Mouse (Mus musculus): ENCODE measurements at regions not wholly inside any gene's neighbourhood (a gene's known extent, or its start where the extent isn't known, plus 50 kb on each side); places are given as distances from the start of the nearest gene placed in this dataset.

DNA sequence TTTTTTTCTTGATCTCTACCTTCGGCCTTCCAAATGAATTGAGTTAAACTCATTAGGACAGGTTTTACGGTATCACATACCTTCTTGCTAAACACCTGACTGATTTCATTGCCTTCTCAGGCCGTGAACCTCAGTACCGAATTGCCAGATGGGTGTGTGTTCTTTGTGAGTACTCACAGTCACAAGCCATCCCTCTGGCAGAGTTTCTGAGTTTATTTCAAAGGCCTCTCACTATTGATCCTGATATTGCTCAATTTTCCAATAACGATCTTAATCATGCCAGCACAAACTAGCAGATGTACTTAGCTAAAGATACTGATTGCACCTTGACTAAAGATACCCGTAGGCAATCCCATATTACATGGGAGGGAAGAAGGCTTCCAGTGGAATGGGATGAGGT is 178.4 kb upstream of the Egln3 start:
- Histone ChIP-seq H3K4me3 (replicated peaks; ENCODE audit: insufficient read depth, low read depth, low read length) (no peak overlapping the region), H3K27ac (ENCODE audit: insufficient read depth, low read length) (no peak overlapping the region), H3K27me3 (ENCODE audit: control insufficient read depth, insufficient read depth, low read length) (no peaks in the 10 kb centered on the region), H3K4me1 (ENCODE audit: control insufficient read depth, insufficient read depth, low read length) (no peaks in the 10 kb centered on the region)
- WGBS = 94% methylated on average over 6 of the region's 6 CpGs
- TF ChIP-seq CTCF (IDR thresholded peaks at IDR 0.05; ENCODE audit: borderline replicate concordance, insufficient read depth, low read depth, low read length) (no peak), POLR2A (IDR thresholded peaks at IDR 0.05; ENCODE audit: borderline replicate concordance, insufficient read depth, low read length) (no peak)
- DNase-seq = no peak

DNA sequence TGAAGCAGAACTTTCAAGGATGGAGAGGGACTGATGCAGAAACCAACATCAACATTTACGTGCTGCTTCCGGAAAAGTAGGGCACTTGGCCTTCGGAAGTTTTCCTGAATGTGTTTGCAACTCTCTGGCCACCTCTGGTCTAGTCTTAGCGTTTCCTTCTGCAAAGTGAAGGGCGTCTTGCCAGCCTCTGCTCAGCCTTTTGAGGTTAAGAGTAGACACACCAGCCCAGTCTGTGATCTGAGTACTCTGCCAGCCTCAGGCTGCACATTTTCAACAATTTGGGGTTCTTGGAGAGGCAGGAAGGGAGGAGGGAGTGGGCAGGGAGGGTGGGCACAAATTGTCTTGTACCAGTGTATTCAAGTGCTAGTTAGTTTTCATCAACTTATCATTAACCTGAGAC is 176.7 kb upstream of the Egln3 start:
- DNase-seq = no peak
- no peak for TF ChIP-seq POLR2A (IDR thresholded peaks at IDR 0.05; ENCODE audit: borderline replicate concordance, insufficient read depth, low read length)
- TF ChIP-seq CTCF (IDR thresholded peaks at IDR 0.05; ENCODE audit: borderline replicate concordance, insufficient read depth, low read depth, low read length) = no peak
- H3K4me1 ChIP-seq (ENCODE audit: control insufficient read depth, insufficient read depth, low read length) = no peaks in the 10 kb centered on the region
- 84% methylated on average over 5 of the region's 5 CpGs for WGBS
- H3K27me3 ChIP-seq (ENCODE audit: control insufficient read depth, insufficient read depth, low read length) = no peaks in the 10 kb centered on the region
- no peak overlapping the region for H3K27ac ChIP-seq (ENCODE audit: insufficient read depth, low read length)
- no peak overlapping the region for H3K4me3 ChIP-seq (replicated peaks; ENCODE audit: insufficient read depth, low read depth, low read length)

DNA sequence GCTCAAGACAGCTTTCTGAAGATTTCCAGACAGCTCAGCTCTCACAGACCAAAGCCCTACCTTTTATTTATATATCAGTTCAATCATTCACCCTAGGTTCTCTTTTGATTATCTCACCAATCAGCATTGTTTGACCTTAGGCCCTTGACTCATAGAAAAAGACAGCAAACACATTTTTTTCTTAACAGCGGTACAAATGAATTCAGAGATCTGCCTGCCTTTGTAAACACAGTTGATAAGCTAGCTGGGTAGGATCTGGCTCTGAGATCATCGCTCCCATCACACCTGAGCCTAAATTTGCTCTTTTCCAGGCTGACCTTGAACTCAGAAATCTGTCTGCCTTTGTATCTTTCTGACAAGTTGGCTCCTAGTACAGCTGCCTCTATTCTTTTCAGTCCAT is 174.9 kb upstream of the Egln3 start:
- no peak overlapping the region for H3K4me3 ChIP-seq (replicated peaks; ENCODE audit: insufficient read depth, low read depth, low read length)
- no peak for DNase-seq
- no peaks in the 10 kb centered on the region for H3K4me1 ChIP-seq (ENCODE audit: control insufficient read depth, insufficient read depth, low read length)
- TF ChIP-seq CTCF (IDR thresholded peaks at IDR 0.05; ENCODE audit: borderline replicate concordance, insufficient read depth, low read depth, low read length) = no peak
- WGBS = 93% methylated on average over 2 of the region's 2 CpGs
- no peaks in the 10 kb centered on the region for H3K27me3 ChIP-seq (ENCODE audit: control insufficient read depth, insufficient read depth, low read length)
- no peak overlapping the region for H3K27ac ChIP-seq (ENCODE audit: insufficient read depth, low read length)

DNA sequence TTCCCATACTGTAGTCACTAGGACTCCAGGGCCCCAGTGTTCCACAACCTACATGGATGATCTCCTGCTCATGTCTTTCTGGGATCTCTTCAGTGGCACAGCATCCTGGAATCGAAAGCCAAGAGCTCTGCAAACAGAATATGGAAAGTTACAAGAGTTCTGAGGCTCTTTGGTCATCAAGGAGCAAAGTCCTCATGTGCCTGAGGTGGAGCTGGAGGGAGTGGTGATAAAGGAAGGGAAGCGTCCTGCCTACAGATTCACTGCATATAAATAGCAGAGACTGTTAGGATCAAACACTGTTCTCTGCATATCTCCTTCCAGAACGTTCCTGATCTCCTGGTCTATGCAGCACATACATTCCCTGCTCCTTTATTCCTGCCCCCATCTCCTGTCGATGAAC is 170.4 kb upstream of the Egln3 start:
- Histone ChIP-seq H3K27ac (ENCODE audit: insufficient read depth, low read length) (no peak overlapping the region), H3K27me3 (ENCODE audit: control insufficient read depth, insufficient read depth, low read length) (no peaks in the 10 kb centered on the region), H3K4me1 (ENCODE audit: control insufficient read depth, insufficient read depth, low read length) (no peaks in the 10 kb centered on the region), H3K4me3 (replicated peaks; ENCODE audit: insufficient read depth, low read depth, low read length) (no peak overlapping the region)
- DNase-seq = no peak
- WGBS = 80% methylated on average over 4 of the region's 4 CpGs
- no peak for TF ChIP-seq POLR2A (IDR thresholded peaks at IDR 0.05; ENCODE audit: borderline replicate concordance, insufficient read depth, low read length)
- TF ChIP-seq CTCF (IDR thresholded peaks at IDR 0.05; ENCODE audit: borderline replicate concordance, insufficient read depth, low read depth, low read length) = no peak

DNA sequence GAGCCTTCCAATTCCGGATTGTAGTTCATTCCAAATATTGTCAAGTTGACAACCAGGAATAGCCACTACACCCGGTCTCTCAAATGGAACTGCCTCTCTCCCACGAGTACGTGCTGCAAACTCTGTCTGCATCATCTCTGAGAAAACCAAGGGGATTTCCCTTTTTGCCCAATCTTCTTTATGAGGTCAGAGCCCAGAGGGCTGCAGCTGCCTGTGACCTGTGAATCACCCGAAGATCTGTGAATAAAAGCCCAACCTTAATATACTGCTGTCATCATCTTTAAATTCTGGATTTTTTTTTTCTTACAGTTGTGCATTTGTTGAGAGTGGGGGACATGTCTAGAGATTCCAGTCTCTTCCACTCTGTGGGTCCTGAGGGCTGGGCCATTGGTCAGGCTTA is 165.6 kb upstream of the Egln3 start:
- no peak for TF ChIP-seq POLR2A (IDR thresholded peaks at IDR 0.05; ENCODE audit: borderline replicate concordance, insufficient read depth, low read length)
- TF ChIP-seq CTCF (IDR thresholded peaks at IDR 0.05; ENCODE audit: borderline replicate concordance, insufficient read depth, low read depth, low read length) = no peak
- H3K4me3 ChIP-seq (replicated peaks; ENCODE audit: insufficient read depth, low read depth, low read length) = no peak overlapping the region
- no peaks in the 10 kb centered on the region for H3K4me1 ChIP-seq (ENCODE audit: control insufficient read depth, insufficient read depth, low read length)
- H3K27me3 ChIP-seq (ENCODE audit: control insufficient read depth, insufficient read depth, low read length) = no peaks in the 10 kb centered on the region
- no peak overlapping the region for H3K27ac ChIP-seq (ENCODE audit: insufficient read depth, low read length)
- WGBS = 90% methylated on average over 5 of the region's 5 CpGs
- DNase-seq = no peak

DNA sequence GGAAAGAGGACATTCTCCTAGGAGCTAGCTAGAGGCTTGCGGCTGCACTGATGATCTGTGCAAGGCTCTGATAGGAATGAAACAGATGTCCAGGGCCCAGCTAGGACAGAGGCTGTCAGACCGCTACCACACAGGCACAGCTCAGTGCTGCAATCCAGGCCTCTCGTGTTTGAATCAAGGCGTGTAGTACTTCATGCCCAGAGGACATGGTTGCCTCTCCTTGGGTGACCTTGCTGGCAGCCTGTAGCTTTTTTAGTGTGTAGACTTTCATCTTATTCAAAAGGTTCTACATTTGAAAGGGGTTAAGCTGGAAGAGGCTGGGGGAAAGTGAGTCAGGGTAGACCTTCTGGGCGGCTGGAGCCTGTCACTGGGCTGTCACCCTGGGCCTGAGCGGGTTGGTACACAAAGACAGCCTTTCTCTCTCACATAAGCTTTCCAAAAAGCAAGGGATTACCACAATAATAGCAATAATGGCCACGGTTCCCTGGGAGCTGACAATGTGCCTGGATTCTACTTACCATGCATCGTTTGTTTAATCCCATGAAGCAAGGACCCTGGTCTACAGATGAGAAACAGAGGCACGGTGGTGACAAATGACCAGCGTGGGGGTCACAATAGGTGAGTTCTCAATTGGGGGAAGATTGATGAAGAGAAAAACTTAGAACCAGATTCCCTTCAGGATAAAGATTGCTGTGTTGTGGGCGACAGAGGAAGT is 160.9 kb upstream of the Egln3 start:
- Histone ChIP-seq H3K27ac (ENCODE audit: insufficient read depth, low read length) (no peak overlapping the region), H3K27me3 (ENCODE audit: control insufficient read depth, insufficient read depth, low read length) (no peaks in the 10 kb centered on the region), H3K4me1 (ENCODE audit: control insufficient read depth, insufficient read depth, low read length) (no peaks in the 10 kb centered on the region), H3K4me3 (replicated peaks; ENCODE audit: insufficient read depth, low read depth, low read length) (no peak overlapping the region)
- 72% methylated on average over 11 of the region's 11 CpGs for WGBS
- TF ChIP-seq CTCF (IDR thresholded peaks at IDR 0.05; ENCODE audit: borderline replicate concordance, insufficient read depth, low read depth, low read length) (no peak), POLR2A (IDR thresholded peaks at IDR 0.05; ENCODE audit: borderline replicate concordance, insufficient read depth, low read length) (no peak)
- no peak for DNase-seq

DNA sequence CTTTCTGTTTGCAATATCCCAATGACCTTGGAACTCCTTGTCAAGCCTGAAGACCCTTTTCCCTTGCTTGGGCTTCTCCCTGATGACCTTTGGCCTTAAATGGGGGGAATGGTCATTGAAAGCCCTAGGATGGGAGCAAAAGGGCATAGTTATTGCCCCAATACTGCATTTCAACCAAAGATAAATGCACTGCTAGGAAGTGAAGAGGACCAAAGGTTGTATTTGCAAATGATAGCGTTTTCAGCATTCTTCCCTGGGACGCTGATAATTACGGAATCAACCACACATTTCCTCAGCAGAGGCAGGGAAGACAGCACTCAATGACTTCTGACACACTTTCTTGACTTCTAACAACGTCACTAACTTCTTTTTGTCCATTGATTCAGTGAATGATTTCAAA is 158.1 kb upstream of the Egln3 start:
- 93% methylated on average over 4 of the region's 4 CpGs for WGBS
- Histone ChIP-seq H3K27ac (ENCODE audit: insufficient read depth, low read length) (no peak overlapping the region), H3K27me3 (ENCODE audit: control insufficient read depth, insufficient read depth, low read length) (no peaks in the 10 kb centered on the region), H3K4me1 (ENCODE audit: control insufficient read depth, insufficient read depth, low read length) (no peaks in the 10 kb centered on the region), H3K4me3 (replicated peaks; ENCODE audit: insufficient read depth, low read depth, low read length) (no peak overlapping the region)
- DNase-seq = no peak
- TF ChIP-seq POLR2A (IDR thresholded peaks at IDR 0.05; ENCODE audit: borderline replicate concordance, insufficient read depth, low read length) = no peak
- no peak for TF ChIP-seq CTCF (IDR thresholded peaks at IDR 0.05; ENCODE audit: borderline replicate concordance, insufficient read depth, low read depth, low read length)

DNA sequence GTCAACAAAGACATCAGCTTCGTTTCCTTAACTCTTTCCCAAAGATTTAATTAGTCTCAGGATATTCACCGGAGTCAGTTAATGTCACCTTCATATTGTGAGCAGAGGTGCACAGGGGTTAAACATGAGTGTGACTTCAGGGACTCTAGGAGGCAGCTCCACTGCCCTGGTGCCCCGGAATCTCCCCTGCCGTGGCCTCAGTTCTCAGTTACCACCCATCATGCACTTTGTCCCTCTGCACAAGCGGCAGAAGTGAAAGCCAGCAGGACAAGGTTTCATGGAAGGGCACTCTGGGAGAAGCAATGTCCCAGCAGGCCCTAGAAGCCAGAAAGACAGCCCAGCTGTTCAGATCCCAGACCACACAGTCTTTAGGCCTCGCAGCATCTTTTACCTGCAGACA is 150.5 kb upstream of the Egln3 start:
- WGBS = 42% methylated on average over 6 of the region's 6 CpGs
- H3K27me3 ChIP-seq (ENCODE audit: control insufficient read depth, insufficient read depth, low read length) = no peaks in the 10 kb centered on the region
- H3K27ac ChIP-seq (ENCODE audit: insufficient read depth, low read length) = no peak overlapping the region
- H3K4me1 ChIP-seq (ENCODE audit: control insufficient read depth, insufficient read depth, low read length) = no peaks in the 10 kb centered on the region
- H3K4me3 ChIP-seq (replicated peaks; ENCODE audit: insufficient read depth, low read depth, low read length) = no peak overlapping the region
- no peak for DNase-seq
- TF ChIP-seq CTCF (IDR thresholded peaks at IDR 0.05; ENCODE audit: borderline replicate concordance, insufficient read depth, low read depth, low read length) = no peak
- no peak for TF ChIP-seq POLR2A (IDR thresholded peaks at IDR 0.05; ENCODE audit: borderline replicate concordance, insufficient read depth, low read length)

All from cerebellum, adult 2 months (tissue).